Mouse (Mus musculus) forebrain, postnatal 0 days (tissue): ENCODE measurements around the gene Aco2. TPM values are rescaled to one million over a fixed set of nuclear protein-coding genes. Genes with fewer than 3 reads are reported as not detected.

Source experiments
- ATAC-seq: fragments of 200-750 bp; cut with Nextera tagmentation; 2 replicates; pipeline ENCODE4 v1.8.0; 2017; ENCODE audit warnings: mild to moderate bottlenecking, moderate library complexity
- DNase-seq: peaks from one replicate; pipeline ENCODE4 v3.0.0-alpha.2; 2015
- H3K27ac ChIP-seq: fragments of 300-500 bp; sonication (generic); 2 replicates; pipeline ENCODE4 v1.5.1; 2014; ENCODE audit warnings: low read depth, mild to moderate bottlenecking, antibody characterized with exemption, low read length, moderate library complexity, mixed read lengths
- H3K27me3 ChIP-seq: fragments of 300-500 bp; sonication (generic); 2 replicates; pipeline ENCODE4 v1.6.1; 2014; ENCODE audit warnings: mild to moderate bottlenecking, low read length, mixed read lengths; ENCODE audit not compliant: insufficient read depth
- H3K36me3 ChIP-seq: fragments of 300-500 bp; sonication (generic); 2 replicates; pipeline ENCODE4 v1.6.1; 2014; ENCODE audit warnings: mild to moderate bottlenecking, moderate library complexity; ENCODE audit not compliant: insufficient read depth
- H3K4me1 ChIP-seq: fragments of 300-500 bp; sonication (generic); 2 replicates; pipeline ENCODE4 v1.6.1; 2014; ENCODE audit warnings: antibody characterized with exemption; ENCODE audit not compliant: insufficient read depth
- H3K4me2 ChIP-seq: fragments of 300-500 bp; sonication (generic); 2 replicates; pipeline ENCODE4 v1.6.1; 2014; ENCODE audit warnings: low read depth, mild to moderate bottlenecking, moderate library complexity
- H3K4me3 ChIP-seq: fragments of 300-500 bp; sonication (generic); 2 replicates; pipeline ENCODE4 v1.5.1; 2014; ENCODE audit warnings: low read depth, low read length, mixed read lengths
- H3K9ac ChIP-seq: fragments of 300-500 bp; sonication (generic); 2 replicates; pipeline ENCODE4 v1.6.1; 2014; ENCODE audit warnings: mild to moderate bottlenecking
- H3K9me3 ChIP-seq: fragments of 300-500 bp; sonication (generic); 2 replicates; pipeline ENCODE4 v1.6.1; 2016; ENCODE audit warnings: low read length
- CTCF ChIP-seq: sonication (generic); IDR thresholded peaks from 2 replicates; pipeline ENCODE4 v1.5.1; 2016; ENCODE audit warnings: antibody characterized with exemption, control low read depth, low read depth
- WGBS: fragments of 180-500 bp; shearing (Covaris S2); extraction: QIAGEN DNeasy Blood & Tissue Kit; methylation state at CpG from one replicate; pipeline ENCODE4 v1.1.7; 2014; 5-methylcytosine and 5-hydroxymethylcytosine counted together
- polyA plus RNA-seq: library from polyadenylated mRNA; unstranded; fragments of >200 nt; fragmentation: Nextera tagmentation; extraction: Ambion mirVana; gene quantifications from 2 replicates; pipeline ENCODE4 v1.2.1, GENCODE M21; 2015
- total RNA-seq: library from RNA; depleted of rRNA; stranded (reverse); fragments of >200 nt; gene quantifications from 2 replicates; pipeline ENCODE4 v1.2.3, GENCODE M21; 2014

Gene Aco2
- total and polyA plus RNA-seq, 2 experiments from 2014 or later: 251 to 357 TPM

GRCm38 (mm10) chr15:81845724-81846123, 26.4 kb upstream of the Aco2 start:
- WGBS: 37% methylated on average over 4 of the region's 4 CpGs

GRCm38 (mm10) chr15:81846755-81847154, 25.4 kb upstream of the Aco2 start:
- Histone ChIP-seq H3K4me2 (no peak overlapping the region), H3K9ac (no peak overlapping the region), H3K9me3 (no peaks in the 10 kb centered on the region), H3K36me3 (peaks cover 31% of the 10 kb centered on the region), H3K27me3 (no peaks in the 10 kb centered on the region), H3K4me1 (no peaks in the 10 kb centered on the region), H3K4me3 (no peak overlapping the region), H3K27ac (no peak overlapping the region)
- WGBS: 89% methylated on average over 9 of the region's 9 CpGs
- TF ChIP-seq CTCF: no peak
- no peak for ATAC-seq
- no peak for DNase-seq

More at GRCm38 (mm10) chr15:81845724-81846123, 26.4 kb upstream of the Aco2 start:
- TF ChIP-seq CTCF: no peak
- no peaks in the 10 kb centered on the region for H3K4me1 ChIP-seq
- no peak overlapping the region for H3K9ac ChIP-seq
- H3K4me3 ChIP-seq: no peak overlapping the region
- H3K36me3 ChIP-seq: peaks cover 21% of the 10 kb centered on the region
- DNase-seq (no peak), ATAC-seq (no peak)
- H3K27me3 ChIP-seq: no peaks in the 10 kb centered on the region
- no peak overlapping the region for H3K27ac ChIP-seq
- H3K4me2 ChIP-seq: no peak overlapping the region
- no peaks in the 10 kb centered on the region for H3K9me3 ChIP-seq

- Histone ChIP-seq H3K4me1 (no peaks in the 10 kb centered on the region), H3K27me3 (no peaks in the 10 kb centered on the region), H3K4me2 (no peak overlapping the region), H3K27ac (no peak overlapping the region), H3K4me3 (no peak overlapping the region), H3K9me3 (no peaks in the 10 kb centered on the region), H3K36me3 (peaks cover 33% of the 10 kb centered on the region), H3K9ac (no peak overlapping the region)
- no peak for TF ChIP-seq CTCF
- whole genome bisulfite sequencing: 94% methylated on average over 4 of the region's 4 CpGs
- DNase-seq (no peak), ATAC-seq (no peak)
Observed at GRCm38 (mm10) chr15:81847161-81847560, 24.9 kb upstream of the Aco2 start.

- DNase-seq: no peak
- Histone ChIP-seq H3K4me1 (no peaks in the 10 kb centered on the region), H3K9me3 (no peaks in the 10 kb centered on the region), H3K4me2 (no peak overlapping the region), H3K27ac (no peak overlapping the region), H3K36me3 (peaks cover 33% of the 10 kb centered on the region), H3K27me3 (no peaks in the 10 kb centered on the region), H3K4me3 (no peak overlapping the region), H3K9ac (no peak overlapping the region)
- 80% methylated on average over 5 of the region's 5 CpGs for WGBS
- no peak for TF ChIP-seq CTCF
- no peak for ATAC-seq
Observed at GRCm38 (mm10) chr15:81847861-81848260, 24.2 kb upstream of the Aco2 start.

GRCm38 (mm10) chr15:81848301-81848700, 23.8 kb upstream of the Aco2 start:
- no peak overlapping the region for H3K9ac ChIP-seq
- 20% methylated on average over 7 of the region's 7 CpGs for WGBS
- peaks cover 34% of the 10 kb centered on the region for H3K36me3 ChIP-seq
- no peak overlapping the region for H3K4me2 ChIP-seq
- H3K4me3 ChIP-seq: no peak overlapping the region
- ATAC-seq (no peak), DNase-seq (peak; percentile 50)
- no peaks in the 10 kb centered on the region for H3K27me3 ChIP-seq
- H3K9me3 ChIP-seq: no peaks in the 10 kb centered on the region
- no peak overlapping the region for H3K27ac ChIP-seq
- TF ChIP-seq CTCF: peak; percentile 67
- H3K4me1 ChIP-seq: no peaks in the 10 kb centered on the region

GRCm38 (mm10) chr15:81849104-81849503, 23.0 kb upstream of the Aco2 start:
- Histone ChIP-seq H3K36me3 (peaks cover 37% of the 10 kb centered on the region), H3K4me2 (no peak overlapping the region), H3K27ac (no peak overlapping the region), H3K9ac (no peak overlapping the region), H3K4me1 (no peaks in the 10 kb centered on the region), H3K27me3 (no peaks in the 10 kb centered on the region), H3K9me3 (no peaks in the 10 kb centered on the region), H3K4me3 (no peak overlapping the region)
- ATAC-seq (no peak), DNase-seq (no peak)
- TF ChIP-seq CTCF: no peak
- 85% methylated on average over 9 of the region's 9 CpGs for WGBS

GRCm38 (mm10) chr15:81850718-81851117, 21.4 kb upstream of the Aco2 start:
- H3K9ac ChIP-seq: no peak overlapping the region
- 88% methylated on average over 14 of the region's 14 CpGs for WGBS
- 0 out of 2 replicates have a peak, but pooled peaks cover 1% of the 10 kb centered on the region for H3K4me1 ChIP-seq
- no peak overlapping the region for H3K4me2 ChIP-seq
- no peak for TF ChIP-seq CTCF
- H3K27me3 ChIP-seq: no peaks in the 10 kb centered on the region
- no peak for ATAC-seq
- H3K9me3 ChIP-seq: no peaks in the 10 kb centered on the region
- peaks cover 37% of the 10 kb centered on the region for H3K36me3 ChIP-seq
- no peak overlapping the region for H3K4me3 ChIP-seq
- H3K27ac ChIP-seq: no peak overlapping the region
- no peak for DNase-seq
